Mouse (Mus musculus) ovary, postnatal 10 days (tissue): ENCODE data around the gene Tmem56.

Source experiments
- DNase-seq: peaks from one replicate; pipeline ENCODE4 v3.0.0; 2022; ENCODE audit warnings: low spot score

Tmem56 gene

DNA sequence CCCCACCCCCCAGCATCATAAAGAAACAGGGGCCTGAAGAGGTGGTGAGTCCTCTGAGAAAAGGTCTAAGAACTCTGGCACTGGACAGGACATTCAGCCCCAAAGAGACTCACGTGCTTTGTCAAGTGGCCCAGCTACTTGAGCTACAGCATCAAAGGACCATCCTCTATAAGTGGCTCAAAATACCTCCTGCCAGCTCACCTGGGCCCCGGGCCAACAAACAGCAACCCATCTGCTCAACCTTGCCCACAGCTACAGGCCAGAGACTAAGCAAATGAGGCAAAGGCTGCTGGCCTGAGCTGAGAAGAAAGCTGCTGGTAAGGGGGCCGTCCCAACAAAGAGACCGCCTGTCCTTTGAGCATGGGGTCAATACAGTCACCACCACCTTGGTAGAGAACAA lies 5.3 kb downstream of the Tmem56 start:
- no peak for DNase-seq

DNA sequence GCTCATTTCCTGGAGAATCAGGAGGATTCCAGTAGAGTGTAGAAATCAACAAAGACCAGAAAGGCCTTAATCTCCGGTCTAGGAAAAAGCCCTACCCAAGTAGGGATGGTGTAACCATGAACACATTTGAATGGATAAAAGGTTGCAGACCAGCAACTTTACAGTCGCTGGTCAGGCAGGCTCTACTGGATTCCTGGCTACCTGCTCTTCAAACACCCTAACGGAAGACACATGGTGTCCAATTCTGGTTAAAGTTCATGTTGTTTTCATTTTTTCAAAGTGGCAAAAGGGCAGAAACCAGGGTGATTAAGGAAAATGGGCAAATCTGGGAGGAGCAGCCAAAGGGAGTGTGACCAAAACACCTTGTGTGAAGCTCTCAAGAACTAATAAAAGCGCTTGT lies 5.9 kb downstream of the Tmem56 start:
- no peak for DNase-seq

GRCm38 (mm10) chr3:121274010-121274409 lies 8.9 kb downstream of the Tmem56 start:
- DNase-seq, result no peak

- no peak for DNase-seq
These were observed 10.3 kb downstream of the Tmem56 start for GRCm38 (mm10) chr3:121272577-121272976.

DNA sequence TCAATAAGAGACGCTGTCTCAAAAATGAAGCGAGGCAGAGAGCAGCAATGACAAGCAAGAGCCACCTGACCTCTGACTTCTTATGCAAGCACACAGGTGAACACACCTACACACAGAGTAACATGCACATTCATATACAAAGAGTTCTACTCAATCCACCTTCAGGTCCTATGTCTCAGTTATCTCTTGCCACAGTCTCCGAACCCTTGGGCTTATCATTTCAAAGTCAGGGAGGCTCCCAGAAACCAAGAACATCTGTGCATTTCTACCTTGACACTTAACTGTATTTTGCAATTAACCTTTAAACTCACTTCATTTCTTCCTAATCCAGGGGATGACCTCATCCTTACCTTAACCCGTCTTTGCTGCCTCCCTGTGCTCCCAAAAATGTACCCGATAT lies 15.6 kb downstream of the Tmem56 start:
- DNase-seq, result no peak

GRCm38 (mm10) chr3:121264242-121264641 lies 18.7 kb downstream of the Tmem56 start:
- DNase-seq, result no peak

GRCm38 (mm10) chr3:121263205-121263548 lies 19.7 kb downstream of the Tmem56 start:
- no peak for DNase-seq

- peak; percentile 42 for DNase-seq
These were observed 20.2 kb downstream of the Tmem56 start for GRCm38 (mm10) chr3:121262521-121263204.

DNA sequence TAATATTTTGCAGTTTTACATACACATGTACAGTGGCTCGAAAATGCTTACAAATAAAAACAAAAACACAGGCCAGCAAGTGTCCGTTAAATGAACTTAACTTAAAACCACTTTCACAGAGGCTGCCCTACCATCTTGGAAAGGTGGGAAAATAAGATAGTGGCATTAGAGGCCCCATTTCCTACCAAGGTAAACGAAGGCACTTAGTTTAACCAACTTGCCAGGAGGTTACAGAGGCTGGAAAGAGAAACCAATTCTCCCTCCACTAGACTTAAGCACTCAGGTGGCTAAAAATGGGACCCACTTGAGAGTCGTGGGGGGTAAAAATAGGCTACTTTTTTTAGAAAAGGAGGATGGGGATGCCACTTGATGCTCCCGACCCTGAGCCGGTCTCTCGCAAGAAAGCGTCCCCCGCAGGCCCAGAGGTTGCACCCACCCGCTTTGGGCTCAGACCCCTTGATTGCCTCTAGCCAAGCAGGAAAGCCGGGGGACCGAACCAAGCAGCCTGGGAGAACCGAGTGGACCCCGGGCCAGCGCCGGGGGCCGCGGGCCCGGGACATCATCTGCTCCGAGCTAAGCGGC lies 20.9 kb downstream of the Tmem56 start:
- DNase-seq, result no peak

DNA sequence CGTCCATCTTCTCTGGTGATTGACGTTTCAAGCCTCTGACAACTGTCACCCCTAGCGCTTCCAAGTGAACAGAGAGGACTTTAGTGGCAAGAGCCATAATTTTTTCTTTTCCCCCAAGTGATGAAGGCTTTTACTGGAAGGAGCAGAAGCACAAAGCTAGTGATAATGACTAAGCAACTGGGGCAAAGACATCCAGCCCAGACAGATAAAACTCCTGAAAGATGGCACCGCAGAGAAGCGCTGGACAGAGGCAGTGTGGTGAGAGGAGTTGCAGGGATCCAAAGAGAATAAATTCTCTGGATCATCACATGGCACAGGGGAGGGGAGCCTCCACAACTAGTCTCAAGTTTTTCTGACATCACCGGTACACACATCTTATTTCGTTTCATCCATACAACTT lies 21.6 kb downstream of the Tmem56 start:
- no peak for DNase-seq

GRCm38 (mm10) chr3:121260831-121261230 lies 22.1 kb downstream of the Tmem56 start:
- DNase-seq, result no peak

DNA sequence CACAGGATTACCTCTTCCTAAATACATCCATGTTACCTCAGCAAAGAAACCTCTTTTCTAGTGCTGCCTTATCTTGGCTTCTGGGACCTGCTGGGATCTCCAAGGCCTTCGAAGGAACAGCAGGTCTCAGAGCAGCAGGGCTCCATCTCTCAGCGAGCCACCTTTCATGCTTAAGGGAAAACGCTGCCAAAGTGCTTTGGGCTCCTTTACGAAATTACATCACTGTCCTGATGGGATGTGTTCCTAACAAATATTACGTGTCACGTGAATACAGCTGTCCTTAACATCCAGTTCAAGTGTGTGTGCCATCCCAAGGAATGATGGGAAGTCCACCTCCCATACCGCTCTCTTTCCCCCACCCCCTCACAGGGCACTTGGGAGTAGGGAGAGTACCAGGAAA lies 22.9 kb downstream of the Tmem56 start:
- no peak for DNase-seq

DNA sequence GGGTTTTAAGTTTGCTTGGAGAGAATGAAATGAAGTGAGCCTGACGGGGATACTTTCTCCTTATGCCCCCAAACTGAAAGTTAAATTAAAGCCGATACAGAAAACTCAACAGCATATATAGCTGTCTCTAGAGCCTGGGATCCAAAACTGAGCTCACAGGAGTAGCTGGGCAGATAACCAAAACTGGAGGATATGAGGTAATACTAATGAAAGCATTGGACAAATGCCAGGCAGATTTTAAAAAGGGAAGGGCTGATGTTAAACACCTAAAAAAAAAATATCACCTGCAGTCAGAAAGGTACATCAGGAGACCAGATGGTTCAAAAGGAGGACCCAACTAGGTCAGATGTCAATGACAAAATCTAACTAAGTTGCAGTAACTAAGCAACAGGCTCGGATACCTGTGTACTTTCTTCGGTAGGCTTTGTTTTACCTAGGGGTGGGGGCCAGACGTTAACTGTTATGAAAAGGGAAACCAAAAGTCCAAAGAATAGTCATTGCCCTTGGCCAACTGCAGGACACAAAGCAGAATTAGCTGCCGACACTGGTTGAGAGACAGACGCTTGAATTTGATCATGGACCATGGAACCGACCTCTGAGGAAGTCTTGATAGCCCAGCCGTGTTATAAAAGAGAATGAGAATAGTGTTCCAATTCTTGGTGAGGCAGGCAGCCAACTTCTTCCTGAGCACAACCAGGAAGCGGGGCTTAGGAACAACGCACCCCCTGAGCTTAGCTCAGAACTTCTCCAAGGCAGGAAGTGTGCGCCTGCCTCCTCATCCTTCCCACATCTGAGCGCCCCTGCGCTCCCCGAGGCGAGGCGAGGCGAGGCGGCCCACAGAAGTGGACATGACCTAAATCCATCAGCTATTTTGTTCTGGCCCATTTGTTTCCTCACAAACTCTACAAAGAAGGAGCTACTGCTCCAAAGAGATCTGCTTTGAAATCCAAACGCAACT lies 24.1 kb downstream of the Tmem56 start:
- no peak for DNase-seq

DNA sequence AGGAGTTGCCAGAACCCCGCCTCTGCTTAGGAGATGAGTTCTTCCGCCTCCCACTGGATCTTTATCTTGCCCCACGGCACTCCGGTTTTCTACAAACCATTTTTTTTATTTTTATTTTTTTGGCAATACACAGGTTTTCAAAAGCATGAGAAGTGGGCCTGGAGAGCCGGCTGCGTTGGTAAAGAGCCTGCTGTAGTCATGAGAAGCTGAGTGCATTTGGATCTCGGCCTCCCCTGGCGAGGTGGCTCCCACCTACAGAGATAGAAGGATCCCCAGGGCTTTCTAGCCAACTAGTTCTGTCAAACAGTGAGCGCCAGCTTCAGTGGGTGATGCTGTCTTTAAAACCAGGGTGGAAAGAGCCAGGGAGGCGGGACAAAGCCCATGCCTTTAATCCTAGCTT lies 25.5 kb downstream of the Tmem56 start:
- DNase-seq, result no peak

DNA sequence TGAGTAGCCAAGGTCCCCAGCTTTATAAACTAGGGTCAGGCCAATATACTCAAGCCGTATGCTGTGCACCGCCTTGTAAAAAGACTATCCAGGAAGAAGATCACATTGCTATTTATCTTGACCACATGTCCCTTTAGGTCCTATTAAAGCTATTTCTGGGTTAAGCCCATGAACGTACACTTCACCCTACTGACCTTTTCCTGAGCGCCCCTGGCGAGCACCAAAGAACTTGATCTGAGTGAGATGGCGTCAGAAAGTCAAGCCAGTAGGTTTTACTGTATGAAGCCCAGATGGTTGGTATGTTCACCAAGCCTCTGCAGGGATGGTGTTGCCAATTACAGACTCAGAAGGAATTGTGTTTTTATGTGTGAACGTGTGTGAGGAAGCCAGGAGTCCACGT lies 26.8 kb downstream of the Tmem56 start:
- no peak for DNase-seq

DNA sequence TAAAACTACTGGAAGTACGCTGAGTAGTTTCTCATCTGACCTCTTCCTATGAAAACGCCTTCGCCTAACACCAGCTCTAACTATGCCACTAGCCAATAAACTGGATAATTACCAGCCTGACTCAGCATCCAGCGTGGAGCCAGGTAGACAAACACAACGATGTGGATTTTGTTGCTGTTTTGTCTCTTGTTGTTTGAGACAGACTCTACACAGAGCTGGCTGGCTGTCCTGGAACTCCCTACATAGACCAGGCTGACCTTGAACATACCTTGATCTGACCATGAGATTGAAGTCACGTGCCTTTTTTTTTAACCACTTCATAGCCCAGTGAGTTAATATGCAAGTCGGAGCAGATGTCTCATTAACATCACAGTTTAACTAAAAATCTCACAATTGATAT lies 27.4 kb downstream of the Tmem56 start:
- no peak for DNase-seq

- DNase-seq, result no peak
These were observed 32.1 kb downstream of the Tmem56 start for GRCm38 (mm10) chr3:121250576-121251433.

DNA sequence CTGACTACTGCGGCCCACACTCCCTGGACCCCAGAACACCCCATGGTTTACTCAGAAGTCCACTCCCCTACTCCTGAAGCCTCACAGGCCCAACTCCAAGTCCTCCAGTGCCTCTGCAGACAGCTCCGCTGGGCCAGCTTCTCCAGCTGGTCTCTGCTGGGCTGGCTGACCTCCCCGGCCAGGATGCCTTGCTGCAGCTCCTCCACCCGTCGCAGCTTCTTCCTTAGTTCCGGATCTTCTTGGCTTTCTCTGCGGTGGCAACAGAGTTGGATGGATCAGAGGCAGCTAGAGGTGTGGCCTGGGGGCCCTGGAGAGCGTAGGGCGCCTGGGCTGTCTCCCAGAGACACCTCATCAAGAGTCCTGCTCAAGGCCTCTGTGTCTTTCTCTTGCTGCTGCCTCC lies 32.9 kb downstream of the Tmem56 start:
- no peak for DNase-seq

- DNase-seq, result no peak
These were observed 40.0 kb downstream of the Tmem56 start for GRCm38 (mm10) chr3:121242941-121243340.

- no peak for DNase-seq
These were observed 40.6 kb downstream of the Tmem56 start for GRCm38 (mm10) chr3:121242111-121242936.

DNA sequence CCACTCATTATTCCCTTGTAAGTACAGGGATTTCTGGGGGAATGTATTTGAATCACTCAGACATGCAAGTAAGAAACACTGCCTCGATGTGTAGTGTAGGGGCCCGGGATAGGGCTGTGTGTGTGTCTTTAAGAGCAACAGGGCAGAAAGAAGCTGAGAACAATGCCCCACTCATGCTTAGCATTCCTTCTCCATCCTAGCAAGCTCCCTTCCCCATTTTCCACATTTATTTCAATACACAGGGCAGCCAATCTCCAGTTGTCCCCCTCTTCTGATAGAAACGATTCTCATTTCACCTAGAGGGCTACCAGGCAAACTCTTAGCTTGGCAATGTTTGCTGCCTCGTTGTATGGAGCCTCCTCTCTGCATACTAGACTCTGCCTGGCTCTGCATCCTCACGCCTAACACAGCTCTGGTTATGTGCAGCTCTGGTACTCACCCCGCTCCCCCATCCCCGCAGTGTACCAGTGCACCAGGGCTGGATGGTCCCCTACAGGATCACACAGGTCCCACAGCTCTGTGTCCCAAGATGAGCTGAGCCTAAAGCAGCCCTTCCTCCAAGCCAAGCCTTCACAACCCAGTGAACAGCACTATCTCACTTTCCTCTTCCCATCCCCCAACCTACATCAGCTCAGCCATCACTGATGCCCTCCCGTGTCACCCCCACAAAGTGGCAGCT lies 42.4 kb downstream of the Tmem56 start:
- no peak for DNase-seq
